Mouse (Mus musculus): ENCODE measurements at regions not wholly inside any gene's neighbourhood (a gene's known extent, or its start where the extent isn't known, plus 50 kb on each side); places are given as distances from the start of the nearest gene placed in this dataset.

DNA sequence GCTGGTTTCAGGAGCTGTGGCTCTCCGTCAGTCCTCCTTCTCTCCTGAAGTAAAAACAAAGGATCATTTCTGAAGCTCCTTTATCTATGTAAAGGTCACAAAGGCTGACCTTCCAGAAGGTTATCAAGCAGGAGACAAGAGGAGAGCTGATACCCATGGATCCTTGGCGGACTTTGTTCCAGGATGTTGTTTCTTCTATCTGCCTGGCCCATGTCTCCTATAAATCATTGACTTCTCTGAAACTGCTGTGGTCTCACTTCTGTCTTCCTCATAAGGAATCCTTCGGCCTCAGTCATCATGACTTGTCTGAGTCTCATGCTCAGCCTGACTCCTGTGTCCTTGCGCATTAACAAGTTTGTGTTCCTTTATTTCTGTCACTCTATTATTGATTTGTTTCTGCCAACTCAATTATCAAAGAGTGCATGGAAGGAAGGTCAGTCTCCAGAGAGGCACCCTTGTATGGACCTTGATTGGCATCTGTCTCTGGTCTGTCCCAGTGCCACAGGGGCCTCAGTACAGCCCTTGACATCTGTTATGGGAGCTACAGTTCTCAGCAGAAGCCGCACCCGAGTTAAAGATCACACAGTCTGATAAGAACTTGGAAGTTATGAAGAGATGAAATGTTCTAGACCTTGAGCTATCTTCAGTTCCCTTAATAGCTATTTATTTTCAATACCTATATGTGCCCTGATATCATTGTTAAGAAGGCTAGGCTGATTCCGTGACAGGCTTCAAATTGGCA, 53.2 kb upstream of the Dazl start:
- in situ Hi-C loops (cut with MboI; ENCODE audit: unreplicated experiment in 2 of 2), result no loop called here

DNA sequence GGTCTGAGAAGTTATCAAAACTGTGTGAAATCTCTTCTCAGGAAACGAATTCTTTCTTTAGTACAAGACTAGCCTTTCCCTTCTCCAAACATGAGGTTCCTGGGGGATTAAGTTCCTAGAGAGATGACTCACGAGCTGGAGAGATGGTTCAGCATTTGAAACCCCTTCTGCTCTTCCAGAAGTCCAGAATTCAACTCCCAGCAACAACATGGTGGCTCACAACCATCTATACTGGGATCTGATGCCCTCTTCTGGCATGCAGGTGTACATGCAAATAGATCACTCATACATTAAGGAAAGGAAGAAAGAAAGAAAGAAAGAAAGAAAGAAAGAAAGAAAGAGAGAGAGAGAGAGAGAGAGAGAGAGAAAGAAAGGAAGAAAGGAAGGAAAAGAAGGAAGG, 60.4 kb upstream of the Dazl start:
- in situ Hi-C loops (cut with MboI; ENCODE audit: unreplicated experiment in 2 of 2), result loop anchor here in 1 of 2 experiments (25.0 kb wide), 1 partner anchor 417 kb away; no protein-coding TSS in a partner anchor

DNA sequence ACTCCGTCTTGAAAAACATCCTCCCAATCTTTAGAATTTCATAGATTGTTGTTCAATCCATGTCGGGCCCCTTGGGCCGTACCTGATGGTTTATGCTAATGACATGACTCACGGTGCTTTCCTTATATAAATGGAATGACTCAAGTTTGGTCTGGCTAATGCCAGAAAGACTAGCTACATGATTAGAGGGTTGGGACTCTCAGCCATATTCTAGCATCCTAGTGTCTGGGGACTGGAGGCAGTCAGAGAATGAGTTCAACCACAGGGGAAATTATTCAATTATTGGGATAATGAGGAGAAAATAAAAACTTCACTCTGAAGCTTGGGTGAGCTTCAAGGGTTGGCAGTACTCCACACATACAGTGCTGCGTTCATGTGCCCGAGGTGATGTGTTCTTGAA, 60.9 kb upstream of the Dazl start:
- in situ Hi-C loops (cut with MboI; ENCODE audit: unreplicated experiment in 2 of 2), result loop anchor here in 1 of 2 experiments (25.0 kb wide), 1 partner anchor 417 kb away; no protein-coding TSS in a partner anchor

DNA sequence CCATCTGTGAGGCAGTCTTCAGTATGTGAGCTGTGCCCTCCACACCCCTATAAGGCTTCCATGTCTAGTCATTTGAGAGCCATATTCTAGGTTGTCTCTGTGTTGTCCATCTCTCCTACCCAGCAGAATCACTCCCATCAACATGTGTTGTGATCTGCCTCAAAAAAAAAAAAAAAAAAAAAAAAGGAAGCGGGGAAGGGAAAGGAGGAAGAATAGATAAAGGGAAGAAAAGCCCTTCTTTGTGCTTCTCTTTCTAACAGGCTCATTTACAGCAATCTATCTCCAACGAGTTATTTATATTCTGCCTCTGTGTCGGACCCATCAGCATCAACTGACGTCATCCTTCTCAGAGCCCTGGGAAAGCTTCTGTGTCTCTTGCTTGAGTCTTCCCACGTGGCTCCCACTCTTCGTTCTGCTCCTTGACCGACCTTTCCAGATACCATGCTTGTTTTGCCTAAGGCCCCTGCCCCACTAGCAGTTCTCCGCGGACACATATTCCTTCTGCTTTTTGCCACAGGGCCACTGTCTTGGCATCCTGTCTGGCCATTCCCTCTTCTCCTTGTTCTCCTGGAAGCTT, 68.3 kb upstream of the Dazl start:
- in situ Hi-C loops (cut with MboI; ENCODE audit: unreplicated experiment in 2 of 2), result loop anchor here in 1 of 2 experiments (25.0 kb wide), 1 partner anchor 424 kb away; no protein-coding TSS in a partner anchor

DNA sequence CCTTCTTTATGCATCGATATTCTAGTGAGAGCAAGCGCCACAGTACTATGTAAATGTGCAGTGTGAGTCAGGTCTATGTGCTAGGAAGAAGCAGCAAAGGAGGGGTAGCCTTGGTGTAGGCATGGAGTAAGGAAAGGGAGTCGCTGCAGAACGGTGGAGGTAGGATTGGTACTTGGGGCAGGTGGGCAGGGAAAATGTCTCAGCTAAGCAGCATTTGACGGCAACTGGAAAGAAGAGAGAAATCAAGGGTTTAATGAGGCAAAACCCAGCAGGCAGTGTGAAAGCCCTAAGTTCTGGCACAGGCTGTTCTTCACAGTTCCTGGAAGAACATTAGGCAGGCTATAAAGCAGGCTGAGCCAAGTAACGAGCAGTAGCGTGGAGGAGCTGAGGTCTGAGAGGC, 72.0 kb upstream of the Dazl start:
- in situ Hi-C loops (cut with MboI; ENCODE audit: unreplicated experiment in 2 of 2), result loop anchor here in 1 of 2 experiments (25.0 kb wide), 1 partner anchor 428 kb away; no protein-coding TSS in a partner anchor

DNA sequence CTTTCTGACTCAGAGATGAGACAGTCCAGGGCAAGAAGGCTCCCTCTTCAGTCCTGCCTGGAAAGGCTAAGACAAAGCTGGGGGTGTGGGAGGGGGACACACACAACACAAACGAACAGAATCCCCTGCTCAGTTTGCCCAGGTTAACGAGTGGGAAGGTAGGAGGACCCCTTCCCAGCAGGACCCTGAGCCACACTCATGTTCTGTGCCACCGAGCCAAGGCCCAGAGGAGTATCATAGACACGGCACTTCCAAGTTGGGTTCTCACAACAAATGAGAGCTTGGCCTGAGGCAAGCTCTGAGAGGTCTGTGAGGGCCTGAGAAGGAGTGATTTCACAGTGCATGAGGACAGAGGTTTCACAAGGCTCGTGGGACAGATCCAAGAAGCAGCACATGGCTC, 72.7 kb upstream of the Dazl start:
- in situ Hi-C loops (cut with MboI; ENCODE audit: unreplicated experiment in 2 of 2), result loop anchor here in 1 of 2 experiments (25.0 kb wide), 1 partner anchor 429 kb away; no protein-coding TSS in a partner anchor

DNA sequence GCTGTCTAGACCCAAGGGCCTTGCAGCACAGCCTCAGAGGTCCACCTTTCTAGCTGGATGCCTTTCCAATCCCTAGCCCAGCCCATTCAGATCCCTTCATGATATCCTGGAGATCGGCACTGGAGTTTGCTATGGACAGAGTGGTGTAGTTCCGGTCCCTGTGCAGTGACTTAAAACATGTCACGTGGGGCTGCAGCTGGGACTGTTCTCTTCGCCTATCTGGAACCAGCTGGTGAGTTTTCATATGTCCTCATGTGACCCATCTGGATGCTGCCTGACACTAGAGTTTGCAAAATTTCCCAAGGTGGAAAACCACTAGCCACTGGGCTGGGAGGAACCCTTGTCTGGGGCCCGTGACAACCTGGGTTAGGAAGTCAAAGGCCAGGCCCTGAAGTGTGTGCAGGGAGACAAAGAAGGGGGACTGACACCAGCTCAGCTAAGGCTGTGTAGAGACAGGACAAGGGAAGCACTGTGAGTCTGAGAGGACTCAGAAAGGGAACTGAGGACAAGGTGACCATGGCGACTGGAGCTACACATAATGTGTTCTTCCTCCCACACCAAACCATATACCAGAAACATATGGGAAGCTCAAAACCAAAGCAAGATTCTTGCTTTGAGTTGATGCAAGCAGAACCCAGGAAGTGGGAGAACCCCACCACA, 75.9 kb upstream of the Dazl start:
- in situ Hi-C loops (cut with MboI; ENCODE audit: unreplicated experiment in 2 of 2), result loop anchor here in 1 of 2 experiments (25.0 kb wide), 1 partner anchor 432 kb away; no protein-coding TSS in a partner anchor

DNA sequence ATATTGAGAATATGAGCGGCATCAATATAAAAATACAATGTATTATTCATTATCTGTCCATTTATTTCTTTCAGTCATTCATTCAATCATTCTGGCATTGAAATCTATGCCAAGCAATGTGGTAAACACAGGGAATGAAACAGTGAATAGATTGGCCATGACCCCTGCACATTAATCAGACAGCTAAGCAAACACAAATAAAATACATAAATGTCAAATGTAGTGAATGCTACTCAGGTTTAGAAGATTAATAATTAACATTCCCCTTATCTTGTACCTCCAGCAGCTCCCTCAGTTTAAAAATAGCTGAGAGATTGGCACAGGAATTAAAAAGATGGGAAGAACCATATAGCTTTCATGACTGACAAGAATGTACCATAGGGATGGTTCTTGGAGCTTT, 77.0 kb upstream of the Dazl start:
- in situ Hi-C loops (cut with MboI; ENCODE audit: unreplicated experiment in 2 of 2), result loop anchor here in 1 of 2 experiments (25.0 kb wide), 1 partner anchor 433 kb away; no protein-coding TSS in a partner anchor

DNA sequence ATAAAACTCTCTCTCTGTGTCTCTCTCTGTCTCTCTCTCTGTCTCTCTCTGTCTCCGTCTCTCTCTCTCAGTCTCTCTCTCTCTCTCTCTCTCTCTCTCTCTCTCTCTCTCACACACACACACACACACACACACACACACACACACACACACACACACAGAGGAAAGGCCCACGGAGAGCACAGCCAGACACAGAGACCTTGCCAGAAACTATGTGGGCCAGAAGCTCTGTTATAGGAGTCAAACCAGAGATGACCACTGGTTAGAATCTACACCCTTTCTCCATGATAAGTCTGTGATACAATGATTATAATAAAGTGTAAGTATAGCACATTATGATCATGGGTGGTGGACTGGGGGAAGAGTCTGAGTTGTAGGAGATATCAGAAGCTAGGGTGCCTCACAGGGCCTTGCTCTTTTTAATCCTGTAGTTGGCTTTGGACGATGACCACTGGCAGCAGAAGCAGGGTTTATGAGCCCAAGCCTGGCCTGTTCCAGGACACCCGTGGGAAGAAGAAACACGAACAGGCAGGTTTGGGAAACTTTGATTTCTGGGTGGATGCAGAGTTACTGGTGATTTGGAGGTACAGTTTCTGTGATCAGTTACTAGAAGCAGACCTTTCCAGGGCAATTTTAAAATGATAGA, 80.2 kb upstream of the Dazl start:
- in situ Hi-C loops (cut with MboI; ENCODE audit: unreplicated experiment in 2 of 2), result loop anchor here in 1 of 2 experiments (25.0 kb wide), 1 partner anchor 436 kb away; no protein-coding TSS in a partner anchor

DNA sequence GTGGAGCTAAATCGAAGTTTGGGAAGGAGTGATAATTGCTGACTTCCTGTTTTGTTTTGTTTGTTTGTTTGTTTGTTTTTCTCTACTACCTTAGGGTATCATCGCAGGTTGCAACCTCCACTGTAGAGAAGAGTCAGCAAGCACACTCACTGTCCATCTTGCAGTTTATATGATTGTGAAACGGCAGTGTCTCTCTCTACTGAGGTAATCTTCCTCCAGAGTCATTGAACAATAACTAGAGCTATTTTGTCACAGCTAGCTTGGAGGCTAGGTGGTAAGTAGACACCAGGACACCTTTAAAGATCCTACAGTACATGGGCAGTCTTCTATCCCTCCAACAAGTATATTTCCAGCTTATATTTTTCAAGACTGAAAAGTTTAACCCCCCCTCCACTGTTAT, 82.0 kb upstream of the Dazl start:
- in situ Hi-C loops (cut with MboI; ENCODE audit: unreplicated experiment in 2 of 2), result no loop called here

DNA sequence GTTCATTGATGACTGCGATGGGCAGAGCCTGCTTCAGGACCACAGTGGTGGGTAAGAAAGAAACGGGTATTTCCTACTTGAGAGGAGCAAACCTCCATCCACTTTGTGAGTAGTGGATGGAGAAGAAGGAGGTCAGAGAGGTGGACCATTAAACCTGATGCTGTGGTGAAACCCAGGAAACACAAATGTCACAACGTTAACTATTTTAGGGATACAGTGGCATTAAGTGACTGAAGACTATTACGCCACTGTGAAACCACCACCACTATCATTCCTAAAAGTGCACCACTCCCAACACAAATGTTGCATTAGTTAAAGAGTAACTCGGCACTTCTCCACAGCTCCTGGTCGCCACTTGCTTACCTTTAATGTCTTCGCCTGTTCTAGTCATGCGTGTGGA, 83.3 kb upstream of the Dazl start:
- in situ Hi-C loops (cut with MboI; ENCODE audit: unreplicated experiment in 2 of 2), result no loop called here

DNA sequence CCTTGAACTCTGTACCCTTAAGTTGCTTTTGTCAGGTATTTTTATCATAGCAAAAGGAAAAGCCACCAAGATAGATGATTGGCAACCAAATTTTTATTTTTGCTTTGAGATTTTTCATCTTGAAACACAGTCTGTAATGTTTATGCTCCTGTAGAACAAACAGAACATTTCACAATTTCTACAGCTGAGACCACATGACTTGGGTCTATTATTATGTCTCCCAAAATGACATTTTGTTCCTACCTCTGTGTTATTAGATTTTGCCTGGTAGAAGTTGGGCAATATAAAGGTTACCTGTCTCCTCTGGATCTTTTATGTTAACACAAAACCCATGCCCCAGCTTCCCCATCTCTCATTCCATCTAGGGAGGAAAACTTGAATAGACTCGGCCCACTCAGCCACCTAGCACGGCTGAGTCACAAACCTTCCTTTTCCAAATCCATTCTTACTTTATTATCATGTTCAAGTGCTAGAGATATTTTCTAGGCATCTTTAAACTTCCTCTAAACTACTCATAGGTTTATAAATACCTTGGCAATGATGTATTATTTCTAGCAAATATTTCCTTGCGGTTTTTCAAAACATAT, 84.8 kb upstream of the Dazl start:
- in situ Hi-C loops (cut with MboI; ENCODE audit: unreplicated experiment in 2 of 2), result no loop called here

DNA sequence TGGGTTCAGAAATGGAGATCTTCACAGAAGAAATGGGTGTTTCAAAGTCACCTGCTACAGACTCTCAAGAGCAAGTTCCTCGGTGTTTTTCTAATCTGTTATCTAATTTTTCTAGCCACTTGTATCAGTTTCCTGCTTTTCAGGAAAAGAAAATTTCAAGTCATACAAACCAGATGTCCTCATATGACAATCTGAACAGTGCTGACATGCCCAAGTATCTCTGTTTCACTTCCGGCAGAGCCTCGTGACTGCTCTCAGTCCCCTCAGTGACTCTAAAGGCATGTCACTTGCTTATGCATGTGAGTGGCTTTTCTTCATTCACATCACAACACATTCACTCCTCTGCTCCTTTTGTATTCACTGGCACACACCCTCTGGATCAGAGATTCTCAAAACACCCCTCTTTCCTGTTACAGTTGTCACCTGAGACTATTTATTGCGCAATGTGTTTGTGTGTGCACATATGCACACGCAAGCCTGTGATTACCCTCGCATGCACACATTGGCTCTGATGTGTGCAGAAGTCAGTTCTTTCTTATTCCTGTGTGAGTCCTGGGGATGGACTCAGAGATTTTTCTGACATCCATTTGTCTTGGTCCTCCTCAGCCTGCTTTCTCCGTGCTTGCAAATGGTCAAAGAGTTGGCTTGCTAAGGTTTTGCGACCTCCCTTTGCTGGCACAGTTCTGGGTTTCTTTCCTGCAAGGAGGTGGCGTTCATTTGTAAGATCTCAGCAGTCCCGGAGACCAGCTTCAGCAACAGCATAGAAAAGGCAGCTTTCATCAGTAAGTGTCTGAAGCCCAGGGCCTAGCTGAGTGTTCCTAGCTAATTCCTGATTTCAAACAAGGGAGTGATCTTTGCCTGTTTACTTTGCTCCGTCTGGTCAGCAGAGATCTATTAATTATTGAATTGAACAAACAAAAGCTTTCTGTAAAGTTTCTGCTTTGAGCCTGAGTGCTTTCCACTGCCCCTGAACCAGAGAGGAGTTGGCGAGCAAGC, 95.6 kb upstream of the Dazl start:
- in situ Hi-C loops (cut with MboI; ENCODE audit: unreplicated experiment in 2 of 2), result no loop called here

DNA sequence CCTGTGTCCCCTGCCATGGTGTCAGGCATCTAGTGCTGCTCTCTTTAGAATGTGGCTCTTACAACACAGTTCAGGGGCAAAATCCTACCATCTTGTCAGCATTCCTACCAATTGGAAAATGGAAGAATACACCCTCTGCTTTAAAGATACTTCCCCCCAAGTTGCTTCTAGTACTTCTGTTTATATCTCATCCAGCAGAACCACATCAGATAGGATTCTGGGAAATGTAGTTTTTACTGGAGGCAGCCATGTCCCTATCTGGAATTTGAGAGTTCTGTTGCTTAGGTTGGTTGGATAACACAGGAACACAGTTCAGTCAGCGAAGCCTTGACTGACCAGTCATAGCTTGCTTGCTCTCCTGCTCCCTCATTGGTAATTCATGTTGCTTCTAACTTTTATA, 96.7 kb upstream of the Dazl start:
- in situ Hi-C loops (cut with MboI; ENCODE audit: unreplicated experiment in 2 of 2), result no loop called here

DNA sequence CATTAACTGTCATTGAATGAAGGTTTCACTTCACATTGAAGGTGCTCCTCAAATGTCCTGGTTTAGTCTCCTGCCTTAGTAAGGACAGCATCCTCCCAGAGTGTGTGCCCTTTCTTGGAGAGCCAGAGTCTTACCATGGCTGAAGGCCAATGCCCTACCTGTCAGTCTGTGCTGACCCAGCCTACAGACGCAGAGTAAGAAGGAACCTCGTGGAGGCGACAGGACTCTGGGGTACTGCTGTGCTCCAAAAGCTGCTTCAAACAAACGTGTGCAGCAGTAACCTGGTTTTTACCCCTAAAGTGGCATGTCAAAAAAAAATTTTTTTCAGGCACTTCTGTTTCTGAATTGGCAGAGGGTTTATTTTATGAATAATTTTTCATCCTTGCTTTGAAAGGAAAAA, 97.8 kb upstream of the Dazl start:
- in situ Hi-C loops (cut with MboI; ENCODE audit: unreplicated experiment in 2 of 2), result no loop called here

DNA sequence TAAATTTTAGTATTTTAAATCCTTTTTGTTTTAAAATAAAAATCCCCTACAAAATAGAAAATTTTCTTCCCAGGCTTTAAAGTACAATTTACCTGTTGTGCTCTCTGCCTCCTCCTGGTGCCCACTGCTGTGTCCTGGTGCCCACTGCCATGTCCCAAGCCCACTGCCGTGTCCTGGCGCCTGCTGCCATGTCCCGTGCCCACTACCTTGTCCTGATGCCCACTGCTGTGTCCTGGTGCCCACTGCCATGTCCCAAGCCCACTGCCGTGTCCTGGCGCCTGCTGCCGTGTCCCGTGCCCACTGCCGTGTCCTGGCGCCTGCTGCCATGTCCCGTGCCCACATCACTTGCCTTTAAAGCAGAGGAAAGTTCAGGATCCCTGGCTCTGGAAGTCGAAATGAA, 98.6 kb upstream of the Dazl start:
- in situ Hi-C loops (cut with MboI; ENCODE audit: unreplicated experiment in 2 of 2), result no loop called here

DNA sequence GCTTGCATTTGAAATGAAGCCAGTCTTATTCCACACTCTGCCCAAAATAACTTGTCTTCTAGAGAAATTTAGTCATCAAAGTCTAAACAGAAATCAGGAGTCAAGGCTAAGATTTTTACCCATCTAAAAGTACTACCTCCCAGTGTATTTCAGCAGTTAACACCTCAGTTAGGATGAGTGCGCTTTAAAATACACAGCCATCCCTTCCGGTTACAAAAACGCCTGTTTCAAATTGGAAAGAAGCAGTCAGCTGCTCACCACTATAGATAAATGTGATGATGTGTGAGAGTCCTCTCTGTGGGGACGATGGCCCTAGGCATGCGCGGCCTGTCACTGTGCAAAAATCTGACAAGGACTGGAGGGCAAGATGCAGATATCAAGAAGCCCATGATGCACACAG, 99.0 kb upstream of the Dazl start:
- in situ Hi-C loops (cut with MboI; ENCODE audit: unreplicated experiment in 2 of 2), result no loop called here

DNA sequence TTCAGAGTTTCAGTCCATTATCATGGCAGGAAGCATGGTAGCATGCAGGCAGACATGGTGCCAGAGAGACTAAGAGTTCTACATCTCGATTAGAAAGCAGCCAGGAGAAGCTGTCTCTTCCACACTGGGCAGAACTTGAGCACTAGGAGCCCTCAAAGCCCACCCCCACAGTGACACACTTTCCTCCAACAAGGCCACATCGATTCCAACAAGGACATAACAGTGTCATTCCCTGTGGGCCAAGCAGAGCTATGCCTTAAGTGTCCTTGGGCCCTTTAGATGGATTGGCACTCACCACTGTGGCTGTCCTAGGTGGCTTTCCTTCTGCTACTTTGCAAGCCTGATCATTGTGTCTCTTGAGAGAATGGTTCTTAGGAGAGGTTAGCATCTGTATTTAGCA, 99.5 kb upstream of the Dazl start:
- in situ Hi-C loops (cut with MboI; ENCODE audit: unreplicated experiment in 2 of 2), result no loop called here

DNA sequence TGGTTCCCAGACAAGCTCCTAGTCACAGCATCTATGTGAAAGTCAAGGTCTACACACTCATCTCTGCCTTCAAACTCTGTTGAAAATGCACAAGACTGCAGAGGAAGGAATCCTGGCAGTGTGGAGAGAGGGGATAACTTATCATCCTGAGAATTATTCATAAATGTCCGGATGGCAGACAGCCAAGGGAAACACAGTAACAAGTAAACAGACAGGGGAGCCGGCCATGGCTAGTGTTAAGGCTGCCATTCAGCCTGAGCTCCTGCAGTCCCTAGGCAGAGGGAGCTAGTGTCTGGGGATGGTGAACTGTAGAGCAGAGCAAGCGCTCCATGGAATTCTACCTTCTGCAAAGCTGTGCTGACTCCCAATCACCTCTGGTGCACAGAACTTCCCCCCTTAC, 100.3 kb upstream of the Dazl start:
- in situ Hi-C loops (cut with MboI; ENCODE audit: unreplicated experiment in 2 of 2), result no loop called here
